Mouse (Mus musculus) layer of hippocampus, postnatal 14 days (tissue): Measurements from ENCODE around the gene Tbc1d2. TPM values are rescaled to one million over a fixed set of nuclear protein-coding genes. Genes with fewer than 3 reads are reported as not detected.

Source experiments
- DNase-seq, 2 experiments: peaks; one replicate each; pipeline ENCODE4 v3.0.0; 2021 to 2022; ENCODE audit warnings: low spot score in 2 of 2, mixed read lengths in 1 of 2
- total RNA-seq, 2 experiments: library from RNA; stranded (reverse); gene quantifications; 2 replicates each; pipeline ENCODE4 v1.2.3; 2021

Tbc1d2 gene
- total RNA-seq, 2 experiments from 2014 or later, result 2.8 to 4.1 TPM

DNA sequence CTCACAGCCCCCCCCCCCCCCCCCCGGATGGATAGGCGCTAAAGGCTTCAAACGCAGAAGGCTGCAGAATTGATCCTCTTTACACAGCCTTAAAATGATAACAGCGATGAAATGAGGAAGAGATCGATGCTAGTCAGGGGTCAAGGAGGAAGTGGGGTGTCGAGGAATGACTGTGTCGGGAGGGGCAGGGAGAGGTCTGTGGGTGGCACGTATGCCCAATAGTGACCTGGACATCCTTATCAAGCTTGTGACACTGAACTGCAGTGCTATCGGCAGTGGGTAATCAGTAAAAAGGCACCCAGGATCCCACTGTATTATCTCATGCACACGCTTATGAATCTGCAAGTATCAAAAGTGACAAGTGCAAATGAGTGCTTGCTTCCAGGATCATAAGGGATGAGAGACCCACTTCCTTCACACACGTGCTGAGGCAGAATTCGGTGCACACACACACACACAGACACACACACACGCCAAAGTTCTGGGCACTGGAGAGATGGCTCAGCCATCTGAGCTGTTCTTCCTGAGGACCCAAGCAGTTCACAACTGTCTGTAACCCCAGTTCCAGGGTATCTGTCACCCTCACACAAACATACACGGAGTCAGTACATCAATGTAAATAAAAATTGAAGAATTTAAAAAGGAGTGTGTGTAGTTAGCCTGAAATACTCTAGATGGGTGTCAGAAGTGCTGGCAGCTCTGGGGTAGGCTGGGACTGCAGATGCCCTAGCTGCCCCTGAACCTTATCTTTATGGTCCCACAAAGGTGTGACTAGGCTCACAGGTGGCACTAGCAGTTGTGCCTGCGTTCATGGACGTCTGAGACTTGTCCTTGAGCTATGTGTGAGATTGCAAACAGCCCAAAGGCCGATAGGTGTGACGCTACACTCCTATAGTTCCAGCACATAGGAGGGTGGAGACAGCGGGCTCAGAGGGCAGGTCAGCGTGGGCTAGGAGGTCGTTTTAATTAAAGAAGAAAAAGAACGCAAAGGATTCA, 91.0 kb downstream of the Tbc1d2 start:
- no peak for DNase-seq

DNA sequence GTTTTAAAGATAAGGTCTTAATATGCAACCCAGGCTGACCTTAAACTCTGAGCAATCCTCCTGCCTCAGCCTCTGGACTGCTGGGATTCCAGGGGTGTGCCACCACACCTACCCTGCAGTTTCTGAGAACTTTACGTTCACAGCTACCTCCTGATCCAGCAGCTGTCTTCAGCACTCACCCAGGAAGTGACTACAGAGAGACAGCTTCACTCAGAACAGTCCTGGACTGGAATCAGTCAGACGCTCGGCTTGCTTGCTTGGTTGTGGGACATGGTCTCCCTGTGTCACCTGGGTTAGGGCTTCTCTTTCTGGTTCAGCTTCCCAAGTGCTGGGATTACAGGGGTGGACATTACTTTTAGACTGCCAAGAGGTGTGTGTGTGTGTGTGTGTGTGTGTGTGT, 93.1 kb downstream of the Tbc1d2 start:
- DNase-seq, result no peak

DNA sequence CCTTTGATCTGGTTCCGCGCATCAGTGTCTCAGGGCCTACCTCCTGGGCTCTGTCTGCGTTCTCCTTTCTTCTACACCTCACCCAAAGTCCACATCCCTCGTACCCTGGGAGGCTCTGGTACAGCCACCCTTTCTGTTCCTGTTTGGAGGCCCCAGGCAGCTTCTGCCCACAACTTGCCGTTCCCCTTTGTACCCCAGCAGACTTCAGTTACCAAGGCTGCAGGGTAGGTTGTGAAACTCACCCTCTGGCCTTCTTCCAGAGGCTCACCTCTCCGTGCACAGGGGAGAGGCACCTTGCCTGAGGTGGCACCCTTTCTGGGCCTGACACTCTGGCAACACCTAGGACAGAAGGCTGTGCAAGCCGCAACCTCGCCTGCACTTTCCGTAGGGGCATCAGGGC, 94.2 kb downstream of the Tbc1d2 start:
- DNase-seq, result no peak

Other genes starting within 250 kb of the Tbc1d2 start
- gene Hemgn, start 236.7 kb downstream of the Tbc1d2 start, total RNA-seq, result not detected
- gene Anp32b, start 199.3 kb downstream of the Tbc1d2 start, total RNA-seq, result 10 to 100 TPM; 47.2 to 52.9 TPM
- gene Nans, start 161.0 kb downstream of the Tbc1d2 start, total RNA-seq, result 10 to 100 TPM; 24.0 to 24.6 TPM
- gene Trim14, start 114.1 kb downstream of the Tbc1d2 start, total RNA-seq, result 1 to 10 TPM in 1 of 2 experiments, under 1 TPM in 1; 0.69 to 1.5 TPM
- 10 to 100 TPM; 27.9 to 30.5 TPM for gene Coro2a, start 48.0 kb downstream of the Tbc1d2 start, total RNA-seq